Mouse (Mus musculus) layer of hippocampus, adult 6 months (tissue): ENCODE results near the gene Gm3002. TPM values are rescaled to one million over a fixed set of nuclear protein-coding genes. Genes with fewer than 3 reads are reported as not detected.

ENCODE experiments used
- long read RNA-seq, 2 experiments: library from polyadenylated mRNA; unstranded; transcript quantifications; one replicate each; pipeline ENCODE4 v2.0.0; 2019 to 2020
- polyA plus RNA-seq: library from polyadenylated mRNA; unstranded; fragments of <200 nt; fragmentation: Nextera tagmentation; gene quantifications from 2 replicates; pipeline ENCODE4 v1.2.3, GENCODE M21; 2021

The Gm3002 gene
- 0.48 and 1.2 TPM in 2 replicates for polyA plus RNA-seq
- long read RNA-seq, experiment 1, partial matches to known transcripts = 0 of 5 reads
- long read RNA-seq, experiment 1, other reads (novel, unspliced or antisense) = 5 of 5 reads
- long read RNA-seq, experiment 2, partial matches to known transcripts = 0 of 16 reads
- long read RNA-seq, experiment 2, other reads (novel, unspliced or antisense) = 16 of 16 reads

GRCm38 (mm10) chr14:3809774-3810173, at the start of gene Gm3002:
Gene Gm3002 (plus strand): TSS chr14:3810074.

GRCm38 (mm10) chr14:3845945-3846344, 36.1 kb downstream of the Gm3002 start, which contains the start of gene Gm3033:
Gene Gm3033 (plus strand): TSS chr14:3846245.

DNA sequence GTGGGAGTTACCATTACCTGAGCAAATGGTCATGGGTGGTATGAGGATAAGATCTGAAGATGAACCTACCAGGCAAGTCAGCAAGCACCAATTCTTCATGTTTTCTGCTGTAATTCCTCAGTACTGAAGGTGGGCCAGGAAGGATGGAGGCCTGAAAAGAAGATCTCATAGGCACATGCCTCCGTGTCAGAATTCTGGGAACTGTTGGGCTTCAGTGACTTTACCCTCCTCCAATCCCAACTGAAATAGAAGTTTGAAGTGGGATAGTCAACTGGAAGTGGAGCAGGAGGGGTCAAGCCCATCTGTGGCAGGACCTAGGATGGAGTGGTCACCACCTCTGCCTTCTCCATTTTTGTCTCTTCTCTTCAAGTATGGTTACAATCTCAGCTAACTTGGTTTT, 74.0 kb downstream of the Gm3002 start, which contains the start of gene Gm2916:
TSS of gene Gm2916 (plus strand) at position 301 of the 400 bp plus-strand sequence.

GRCm38 (mm10) chr14:3931456-3931855, 121.6 kb downstream of the Gm3002 start, which contains the start of gene Gm3029:
Gene Gm3029 (plus strand): TSS chr14:3931756.

GRCm38 (mm10) chr14:3963247-3963646, 153.4 kb downstream of the Gm3002 start, which contains the start of gene Gm3095:
Gene Gm3095 (plus strand): TSS chr14:3963547.

DNA sequence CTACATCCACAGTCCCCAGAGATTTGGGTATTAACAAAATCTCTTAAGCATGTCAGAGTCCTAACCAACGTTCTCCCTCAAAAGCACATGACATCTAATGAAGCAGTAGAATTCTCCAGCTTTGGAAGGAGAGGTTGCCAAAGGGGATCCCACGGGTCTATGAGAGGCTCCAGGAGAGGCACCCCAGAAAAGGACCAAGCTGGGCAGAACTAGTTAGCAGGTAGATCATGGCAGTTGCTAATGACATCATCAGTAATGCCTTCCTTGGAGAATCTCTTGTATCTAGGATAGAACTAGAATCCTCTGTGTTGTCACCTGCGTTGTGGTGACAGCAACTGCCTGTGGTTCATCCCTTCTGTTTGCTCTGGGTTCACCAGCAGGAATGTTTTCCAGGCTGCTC, 188.2 kb downstream of the Gm3002 start, which contains the start of gene Gm3099:
TSS of gene Gm3099 (plus strand) at position 301 of the 400 bp plus-strand sequence.

Other genes starting within 250 kb of the Gm3002 start
- gene Gm3012, start 175.6 kb upstream of the Gm3002 start, polyA plus RNA-seq = not detected in 2 replicates
- 2.2 and 2.7 TPM in 2 replicates for gene Gm3020, start 158.0 kb upstream of the Gm3002 start, polyA plus RNA-seq
- gene Gm3043, start 121.3 kb upstream of the Gm3002 start, polyA plus RNA-seq = not detected in 2 replicates
- gene Gm3033, start 36.2 kb downstream of the Gm3002 start, polyA plus RNA-seq = 0.10 TPM in 1 of 2 replicates, not detected in the other
- gene Gm2916, start 74.1 kb downstream of the Gm3002 start, polyA plus RNA-seq = not detected in 2 replicates
- gene Gm3029, start 121.7 kb downstream of the Gm3002 start, polyA plus RNA-seq = not detected in 2 replicates
- not detected in 2 replicates for gene Gm3095, start 153.5 kb downstream of the Gm3002 start, polyA plus RNA-seq
- not detected in 2 replicates for gene Gm3099, start 188.3 kb downstream of the Gm3002 start, polyA plus RNA-seq
- 0.14 and 0.20 TPM in 2 replicates for gene Gm5796, start 213.9 kb downstream of the Gm3002 start, polyA plus RNA-seq